Mouse (Mus musculus): ENCODE data around the gene Arap1. TPM values are rescaled to one million over a fixed set of nuclear protein-coding genes. Genes with fewer than 3 reads are reported as not detected.

Gene Arap1
- polyA plus RNA-seq, 1 experiment from 2014 or later = 10.8 TPM

DNA sequence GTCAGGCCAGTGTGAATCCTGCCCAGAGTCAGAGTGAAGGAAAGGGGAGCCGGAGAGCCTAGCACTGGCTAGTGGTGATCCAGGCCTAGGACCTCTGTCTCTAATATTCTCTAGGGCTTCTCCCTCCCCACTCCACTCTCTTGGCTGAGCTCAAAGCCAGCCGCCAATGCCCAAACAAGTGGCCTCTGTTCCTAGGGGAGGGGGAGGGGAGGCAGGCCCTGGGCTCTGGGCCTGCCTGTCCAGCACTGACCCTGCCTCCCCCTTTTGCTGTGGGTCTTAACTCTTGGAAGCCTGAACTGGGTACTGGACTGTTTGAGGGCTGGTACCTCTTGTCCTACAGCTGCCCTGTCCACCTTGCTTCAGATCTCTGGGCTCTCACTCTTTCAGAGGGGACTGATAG is 2.0 kb downstream of the Arap1 start:
- Histone ChIP-seq H3K9ac (ENCODE audit: low read length) (no peak overlapping the region), H3K4me2 (no peak overlapping the region), H3K4me3 (ENCODE audit: low read depth, low read length) (no peak overlapping the region), H3K4me1 (ENCODE audit: control insufficient read depth, insufficient read depth, low read length) (peaks cover 5% of the 10 kb centered on the region; the same call in 1 of the 2 replicates), H3K27ac (ENCODE audit: low read depth, low read length) (no peak overlapping the region), H3K9me3 (ENCODE audit: control insufficient read depth, low read length) (no peaks in the 10 kb centered on the region), H3K27me3 (ENCODE audit: control insufficient read depth, insufficient read depth, low read length) (peaks cover 8% of the 10 kb centered on the region), H3K36me3 (ENCODE audit: control insufficient read depth, insufficient read depth, low read length) (no peaks in the 10 kb centered on the region)
- WGBS = 28% methylated on average over 2 of the region's 2 CpGs
- ATAC-seq (ENCODE audit: low FRiP score) (no peak), DNase-seq (ENCODE audit: low spot score, missing footprints) (no peak)

GRCm38 (mm10) chr7:101352404-101352803 is 4.5 kb downstream of the Arap1 start:
- Histone ChIP-seq H3K9ac (ENCODE audit: low read length) (no peak overlapping the region), H3K4me2 (no peak overlapping the region), H3K9me3 (ENCODE audit: control insufficient read depth, low read length) (no peaks in the 10 kb centered on the region), H3K27ac (ENCODE audit: low read depth, low read length) (no peak overlapping the region), H3K27me3 (ENCODE audit: control insufficient read depth, insufficient read depth, low read length) (peaks cover 8% of the 10 kb centered on the region), H3K4me3 (ENCODE audit: low read depth, low read length) (no peak overlapping the region), H3K36me3 (ENCODE audit: control insufficient read depth, insufficient read depth, low read length) (no peaks in the 10 kb centered on the region), H3K4me1 (ENCODE audit: control insufficient read depth, insufficient read depth, low read length) (peaks cover 5% of the 10 kb centered on the region; the same call in 1 of the 2 replicates)
- ATAC-seq (ENCODE audit: low FRiP score) (no peak), DNase-seq (ENCODE audit: low spot score, missing footprints) (no peak)
- 89% methylated on average over 4 of the region's 4 CpGs for WGBS

DNA sequence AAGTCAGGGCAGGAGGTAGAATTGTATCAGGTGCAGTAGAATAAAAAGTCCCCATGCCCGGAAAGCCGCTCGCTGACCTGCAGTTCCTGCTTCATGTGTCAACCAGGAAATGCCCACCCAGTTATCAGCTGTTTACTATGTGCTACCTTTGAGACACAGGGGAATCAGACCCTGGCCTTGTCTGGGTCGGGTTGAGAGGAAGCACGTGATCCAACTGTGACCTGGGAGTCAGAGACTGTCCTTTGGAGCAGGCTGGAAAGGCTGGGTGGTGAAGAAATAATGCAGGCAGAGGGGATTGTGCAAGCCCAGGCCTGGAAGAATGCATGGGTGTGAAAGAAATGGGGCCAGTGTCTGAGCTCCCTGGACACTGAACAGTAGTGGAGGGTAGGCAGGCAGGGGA is 6.6 kb downstream of the Arap1 start:
- WGBS = 77% methylated on average over 5 of the region's 5 CpGs
- no peaks in the 10 kb centered on the region for H3K9me3 ChIP-seq (ENCODE audit: control insufficient read depth, low read length)
- no peaks in the 10 kb centered on the region for H3K27me3 ChIP-seq (ENCODE audit: control insufficient read depth, insufficient read depth, low read length)
- DNase-seq (ENCODE audit: low spot score, missing footprints) (no peak), ATAC-seq (ENCODE audit: low FRiP score) (no peak)
- no peak overlapping the region for H3K9ac ChIP-seq (ENCODE audit: low read length)
- H3K4me1 ChIP-seq (ENCODE audit: control insufficient read depth, insufficient read depth, low read length) = peaks cover 5% of the 10 kb centered on the region; the same call in 1 of the 2 replicates
- H3K4me2 ChIP-seq = no peak overlapping the region
- H3K27ac ChIP-seq (ENCODE audit: low read depth, low read length) = no peak overlapping the region
- no peaks in the 10 kb centered on the region for H3K36me3 ChIP-seq (ENCODE audit: control insufficient read depth, insufficient read depth, low read length)
- H3K4me3 ChIP-seq (ENCODE audit: low read depth, low read length) = no peak overlapping the region

GRCm38 (mm10) chr7:101355551-101356100 is 7.8 kb downstream of the Arap1 start:
- ATAC-seq (ENCODE audit: low FRiP score) (no peak), DNase-seq (ENCODE audit: low spot score, missing footprints) (no peak)
- Histone ChIP-seq H3K27ac (ENCODE audit: low read depth, low read length) (no peak overlapping the region), H3K4me1 (ENCODE audit: control insufficient read depth, insufficient read depth, low read length) (no peaks in the 10 kb centered on the region), H3K27me3 (ENCODE audit: control insufficient read depth, insufficient read depth, low read length) (no peaks in the 10 kb centered on the region), H3K36me3 (ENCODE audit: control insufficient read depth, insufficient read depth, low read length) (no peaks in the 10 kb centered on the region), H3K4me2 (no peak overlapping the region), H3K4me3 (ENCODE audit: low read depth, low read length) (no peak overlapping the region), H3K9ac (ENCODE audit: low read length) (no peak overlapping the region), H3K9me3 (ENCODE audit: control insufficient read depth, low read length) (no peaks in the 10 kb centered on the region)
- 86% methylated on average over 6 of the region's 6 CpGs for WGBS

DNA sequence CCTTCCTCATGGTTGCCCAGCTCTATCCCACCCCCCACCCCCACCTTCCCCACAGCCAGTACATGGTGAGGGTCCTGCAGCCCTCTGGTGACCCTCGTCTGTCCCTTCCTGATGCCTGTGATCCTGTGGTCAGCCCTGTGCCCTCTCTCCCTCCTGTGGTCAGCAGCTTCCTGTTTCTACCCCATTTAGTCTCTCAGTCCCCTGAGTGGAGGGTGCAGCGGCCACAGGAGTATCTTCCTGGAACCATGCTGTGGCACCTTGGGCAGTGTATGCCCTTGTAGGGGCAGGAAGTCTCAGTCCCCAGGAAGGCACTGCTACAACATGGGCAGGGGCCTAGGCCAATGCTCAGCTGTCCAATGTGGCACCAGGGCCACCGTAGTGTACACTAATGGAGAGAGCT is 9.0 kb downstream of the Arap1 start:
- no peak overlapping the region for H3K27ac ChIP-seq (ENCODE audit: low read depth, low read length)
- ATAC-seq (ENCODE audit: low FRiP score) = no peak
- no peak overlapping the region for H3K9ac ChIP-seq (ENCODE audit: low read length)

GRCm38 (mm10) chr7:101360406-101360805 is 12.5 kb downstream of the Arap1 start:
- Histone ChIP-seq H3K4me3 (ENCODE audit: low read depth, low read length) (no peak overlapping the region), H3K9me3 (ENCODE audit: control insufficient read depth, low read length) (no peaks in the 10 kb centered on the region), H3K9ac (ENCODE audit: low read length) (no peak overlapping the region), H3K27ac (ENCODE audit: low read depth, low read length) (no peak overlapping the region), H3K4me1 (ENCODE audit: control insufficient read depth, insufficient read depth, low read length) (no peaks in the 10 kb centered on the region), H3K4me2 (no peak overlapping the region), H3K36me3 (ENCODE audit: control insufficient read depth, insufficient read depth, low read length) (no peaks in the 10 kb centered on the region), H3K27me3 (ENCODE audit: control insufficient read depth, insufficient read depth, low read length) (no peaks in the 10 kb centered on the region)
- no peak for ATAC-seq (ENCODE audit: low FRiP score)
- 74% methylated on average over 3 of the region's 3 CpGs for WGBS
- no peak for DNase-seq (ENCODE audit: low spot score, missing footprints)

More for the DNA sequence above, 9.0 kb downstream of the Arap1 start:
- Histone ChIP-seq H3K4me2 (no peak overlapping the region), H3K27me3 (ENCODE audit: control insufficient read depth, insufficient read depth, low read length) (no peaks in the 10 kb centered on the region), H3K9me3 (ENCODE audit: control insufficient read depth, low read length) (no peaks in the 10 kb centered on the region), H3K4me3 (ENCODE audit: low read depth, low read length) (no peak overlapping the region), H3K4me1 (ENCODE audit: control insufficient read depth, insufficient read depth, low read length) (no peaks in the 10 kb centered on the region), H3K36me3 (ENCODE audit: control insufficient read depth, insufficient read depth, low read length) (no peaks in the 10 kb centered on the region)
- WGBS = 68% methylated on average over 3 of the region's 3 CpGs
- DNase-seq (ENCODE audit: low spot score, missing footprints) = no peak

DNA sequence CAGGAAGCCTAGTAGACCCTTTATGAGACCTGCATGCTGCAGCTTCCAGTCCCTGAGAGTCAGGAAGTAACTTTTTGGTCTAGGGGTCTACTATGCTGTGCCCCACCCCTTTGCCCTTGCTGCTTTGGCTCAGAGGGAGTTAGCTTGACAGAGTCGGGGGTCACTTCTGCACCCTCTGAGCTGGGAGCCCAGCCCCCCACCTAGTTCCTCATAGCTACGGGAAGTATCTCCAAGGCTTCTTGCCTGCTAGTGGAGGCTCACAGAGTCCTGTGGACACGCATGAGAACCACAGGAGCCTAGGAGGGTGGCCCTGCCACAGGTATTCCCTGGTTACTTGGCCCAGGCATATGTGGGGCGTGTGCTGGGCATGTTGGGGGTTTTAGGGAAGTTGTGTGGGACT is 13.2 kb downstream of the Arap1 start:
- 76% methylated on average over 4 of the region's 4 CpGs for WGBS
- no peak for ATAC-seq (ENCODE audit: low FRiP score)
- no peak for DNase-seq (ENCODE audit: low spot score, missing footprints)

DNA sequence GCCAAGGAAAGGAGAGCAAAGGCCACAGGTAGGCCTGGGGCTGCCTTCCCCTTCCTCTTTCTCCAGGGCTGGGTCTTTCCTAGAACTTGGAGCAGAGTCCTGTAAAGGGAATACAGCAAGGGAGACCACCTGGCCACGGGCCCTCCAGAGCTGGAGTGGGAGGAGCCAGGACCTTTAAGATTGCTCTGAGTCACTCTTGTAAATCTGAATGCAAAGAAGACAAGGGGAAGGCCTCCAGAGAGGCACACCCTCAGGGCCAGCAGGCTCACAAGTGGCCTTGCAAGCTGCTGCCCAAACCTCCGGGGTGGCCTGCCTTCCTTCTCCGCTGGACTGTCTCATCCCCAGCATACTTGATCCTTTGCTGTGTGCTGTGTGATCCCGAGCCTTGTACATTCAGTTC is 13.9 kb downstream of the Arap1 start:
- Histone ChIP-seq H3K27ac (ENCODE audit: low read depth, low read length) (no peak overlapping the region), H3K9ac (ENCODE audit: low read length) (no peak overlapping the region), H3K27me3 (ENCODE audit: control insufficient read depth, insufficient read depth, low read length) (no peaks in the 10 kb centered on the region), H3K9me3 (ENCODE audit: control insufficient read depth, low read length) (no peaks in the 10 kb centered on the region), H3K4me2 (no peak overlapping the region), H3K4me1 (ENCODE audit: control insufficient read depth, insufficient read depth, low read length) (no peaks in the 10 kb centered on the region), H3K36me3 (ENCODE audit: control insufficient read depth, insufficient read depth, low read length) (no peaks in the 10 kb centered on the region), H3K4me3 (ENCODE audit: low read depth, low read length) (no peak overlapping the region)
- DNase-seq (ENCODE audit: low spot score, missing footprints) (no peak), ATAC-seq (ENCODE audit: low FRiP score) (no peak)
- 67% methylated on average over 4 of the region's 4 CpGs for WGBS

More for the DNA sequence above, 13.2 kb downstream of the Arap1 start:
- H3K27me3 ChIP-seq (ENCODE audit: control insufficient read depth, insufficient read depth, low read length) = no peaks in the 10 kb centered on the region
- no peaks in the 10 kb centered on the region for H3K4me1 ChIP-seq (ENCODE audit: control insufficient read depth, insufficient read depth, low read length)
- H3K36me3 ChIP-seq (ENCODE audit: control insufficient read depth, insufficient read depth, low read length) = no peaks in the 10 kb centered on the region
- no peak overlapping the region for H3K4me2 ChIP-seq
- H3K4me3 ChIP-seq (ENCODE audit: low read depth, low read length) = no peak overlapping the region
- H3K27ac ChIP-seq (ENCODE audit: low read depth, low read length) = no peak overlapping the region
- no peak overlapping the region for H3K9ac ChIP-seq (ENCODE audit: low read length)
- no peaks in the 10 kb centered on the region for H3K9me3 ChIP-seq (ENCODE audit: control insufficient read depth, low read length)

DNA sequence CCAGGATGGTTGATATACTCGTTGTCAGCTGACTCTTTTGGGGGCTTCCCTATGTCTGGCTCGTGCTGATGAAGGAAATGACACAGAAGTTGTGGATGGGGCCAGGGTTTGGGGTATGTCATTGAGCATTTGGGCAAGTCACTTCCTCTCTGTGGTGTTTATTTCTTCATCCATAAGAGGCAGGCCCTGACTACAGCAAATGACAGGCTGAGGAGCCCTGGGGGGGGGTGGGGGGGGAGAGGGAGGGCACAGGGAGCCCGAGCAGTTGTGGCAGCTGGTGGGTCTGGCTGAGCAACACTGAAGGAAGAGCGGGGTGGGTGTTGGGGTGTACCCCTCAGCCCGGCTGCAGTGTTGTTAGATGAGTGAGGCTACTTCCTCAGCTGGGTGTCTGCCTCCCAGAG is 14.9 kb downstream of the Arap1 start:
- DNase-seq (ENCODE audit: low spot score, missing footprints) (no peak), ATAC-seq (ENCODE audit: low FRiP score) (no peak)
- WGBS = 81% methylated on average over 5 of the region's 5 CpGs
- Histone ChIP-seq H3K9ac (ENCODE audit: low read length) (no peak overlapping the region), H3K9me3 (ENCODE audit: control insufficient read depth, low read length) (no peaks in the 10 kb centered on the region), H3K36me3 (ENCODE audit: control insufficient read depth, insufficient read depth, low read length) (no peaks in the 10 kb centered on the region), H3K4me3 (ENCODE audit: low read depth, low read length) (no peak overlapping the region), H3K27me3 (ENCODE audit: control insufficient read depth, insufficient read depth, low read length) (no peaks in the 10 kb centered on the region), H3K4me1 (ENCODE audit: control insufficient read depth, insufficient read depth, low read length) (no peaks in the 10 kb centered on the region), H3K4me2 (no peak overlapping the region), H3K27ac (ENCODE audit: low read depth, low read length) (no peak overlapping the region)

Data from midbrain, embryonic 11.5 days (tissue).